Mouse (Mus musculus) liver, adult (tissue): ENCODE results near the gene Wdr81.

Experiments used
- GATA4 ChIP-seq: IDR thresholded peaks from 2 replicates; pipeline ENCODE4 v1.6.1; 2014; ENCODE audit warnings: mild to moderate bottlenecking, low read length; ENCODE audit not compliant: insufficient replicate concordance

The Wdr81 gene

GRCm38 (mm10) chr11:75464417-75464816 is 9.9 kb upstream of the Wdr81 start:
- no peak for TF ChIP-seq GATA4

- no peak for TF ChIP-seq GATA4
Measured at GRCm38 (mm10) chr11:75463624-75464023, 9.1 kb upstream of the Wdr81 start.

GRCm38 (mm10) chr11:75462865-75463336 is 8.4 kb upstream of the Wdr81 start:
- no peak for TF ChIP-seq GATA4

- no peak for TF ChIP-seq GATA4
Measured at GRCm38 (mm10) chr11:75462253-75462783, 7.8 kb upstream of the Wdr81 start.

- no peak for TF ChIP-seq GATA4
Measured at GRCm38 (mm10) chr11:75461743-75462252, 7.3 kb upstream of the Wdr81 start.

GRCm38 (mm10) chr11:75460844-75461742 is 6.6 kb upstream of the Wdr81 start, which contains the start of gene Tlcd2:
Gene Tlcd2 (plus strand): TSS chr11:75461715.
- no peak for TF ChIP-seq GATA4

- TF ChIP-seq GATA4: no peak
Measured at GRCm38 (mm10) chr11:75460103-75460843, 5.8 kb upstream of the Wdr81 start.

- TF ChIP-seq GATA4: no peak
Measured at GRCm38 (mm10) chr11:75459751-75460102, 5.2 kb upstream of the Wdr81 start.

- no peak for TF ChIP-seq GATA4
Measured at GRCm38 (mm10) chr11:75459141-75459711, 4.7 kb upstream of the Wdr81 start.

- no peak for TF ChIP-seq GATA4
Measured at GRCm38 (mm10) chr11:75458628-75459041, 4.1 kb upstream of the Wdr81 start.

GRCm38 (mm10) chr11:75458169-75458568 is 3.7 kb upstream of the Wdr81 start:
- TF ChIP-seq GATA4: no peak

GRCm38 (mm10) chr11:75456440-75456871 is 1.9 kb upstream of the Wdr81 start:
- TF ChIP-seq GATA4: no peak

- no peak for TF ChIP-seq GATA4
Measured at GRCm38 (mm10) chr11:75455041-75455736, 672 bp upstream of the Wdr81 start.

- no peak for TF ChIP-seq GATA4
Measured at GRCm38 (mm10) chr11:75452812-75453557, 1.5 kb downstream of the Wdr81 start.
